Mouse (Mus musculus) yolk sac, embryonic 10.5 days (tissue): ENCODE results near the gene Abhd6.

Source experiments
- DNase-seq: peaks from one replicate; pipeline ENCODE4 v3.0.0-alpha.2; 2017; ENCODE audit warnings: low spot score

The Abhd6 gene

DNA sequence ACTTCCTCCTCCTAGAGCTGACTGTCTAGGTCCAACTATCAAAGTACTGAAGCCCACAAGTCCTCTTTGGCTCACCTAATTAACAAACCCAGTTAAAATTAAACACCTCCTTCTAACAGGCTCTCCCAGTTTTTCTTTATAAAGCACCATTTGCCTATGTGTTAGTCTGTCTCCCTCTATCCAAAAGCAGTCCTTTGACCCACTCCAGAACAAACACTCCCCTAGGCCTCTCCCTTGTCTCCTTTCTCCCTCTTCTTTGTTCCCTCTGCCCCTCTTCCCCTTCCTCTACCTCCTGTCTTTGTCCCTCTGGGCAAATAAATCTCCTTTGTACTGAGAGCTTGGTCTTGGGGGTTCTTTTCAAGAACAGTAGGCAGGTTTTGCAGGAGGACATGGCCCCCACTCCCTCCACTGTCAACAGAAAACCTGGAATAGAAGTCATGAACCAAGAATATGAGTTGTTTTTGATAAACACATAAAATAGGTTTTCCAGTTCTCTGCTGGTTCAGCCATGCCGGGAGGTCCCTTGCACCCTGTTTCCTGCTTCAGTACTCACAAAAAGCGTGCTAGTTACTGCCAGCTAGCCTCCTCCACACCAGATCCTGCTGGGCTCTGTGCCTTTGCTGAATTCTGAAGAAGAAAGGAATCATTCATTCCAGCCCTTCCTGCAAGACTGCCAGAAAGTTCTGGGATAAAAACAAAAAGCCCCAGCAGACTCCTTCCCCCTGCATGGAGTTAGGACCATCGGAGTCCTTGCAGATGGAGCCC lies 60.0 kb downstream of the Abhd6 start:
- DNase-seq: no peak

DNA sequence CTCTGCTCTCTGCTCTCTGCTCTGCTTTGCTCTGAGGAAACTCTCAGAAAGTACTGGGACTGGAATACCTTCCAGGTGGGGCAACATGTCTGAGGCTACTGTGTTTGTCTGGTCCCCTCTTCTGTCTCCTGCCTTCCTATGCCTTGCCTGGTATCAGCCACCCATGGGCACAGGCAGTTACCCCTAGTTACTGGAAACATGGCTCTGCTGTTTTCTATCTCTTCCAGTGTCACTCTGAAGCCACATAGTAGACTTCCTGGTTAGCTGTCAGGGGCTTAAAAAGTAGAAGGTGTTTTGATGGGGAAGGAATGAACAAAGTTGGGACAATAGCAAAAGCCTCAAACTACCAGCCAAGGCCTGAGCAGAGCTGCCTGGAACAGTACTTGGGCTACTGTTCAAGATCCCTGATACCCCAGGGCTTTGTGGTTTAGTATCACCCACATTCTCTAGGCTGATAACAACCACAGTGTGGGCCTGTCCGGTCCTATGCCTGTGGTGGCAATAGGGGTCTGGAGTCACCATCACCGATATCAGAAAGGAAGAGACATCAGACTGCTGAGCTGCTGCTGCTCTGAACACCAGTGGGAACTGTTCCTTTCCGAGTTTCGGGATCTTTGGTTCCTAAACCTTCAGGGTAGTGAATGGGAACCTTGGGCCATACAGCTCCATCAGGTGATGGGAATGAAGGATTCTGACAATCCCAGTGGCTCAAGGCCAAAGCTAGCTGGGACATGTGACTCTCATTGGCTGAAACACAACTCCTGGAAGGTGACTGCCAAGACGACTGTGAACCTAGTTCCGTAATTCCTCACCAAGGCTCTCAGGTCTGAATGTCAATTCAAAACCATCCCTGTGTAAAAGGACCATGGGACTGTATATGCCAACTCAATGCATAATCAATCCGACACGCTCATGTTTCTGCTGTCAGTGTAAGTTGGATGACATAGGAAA lies 61.4 kb downstream of the Abhd6 start:
- DNase-seq: no peak

DNA sequence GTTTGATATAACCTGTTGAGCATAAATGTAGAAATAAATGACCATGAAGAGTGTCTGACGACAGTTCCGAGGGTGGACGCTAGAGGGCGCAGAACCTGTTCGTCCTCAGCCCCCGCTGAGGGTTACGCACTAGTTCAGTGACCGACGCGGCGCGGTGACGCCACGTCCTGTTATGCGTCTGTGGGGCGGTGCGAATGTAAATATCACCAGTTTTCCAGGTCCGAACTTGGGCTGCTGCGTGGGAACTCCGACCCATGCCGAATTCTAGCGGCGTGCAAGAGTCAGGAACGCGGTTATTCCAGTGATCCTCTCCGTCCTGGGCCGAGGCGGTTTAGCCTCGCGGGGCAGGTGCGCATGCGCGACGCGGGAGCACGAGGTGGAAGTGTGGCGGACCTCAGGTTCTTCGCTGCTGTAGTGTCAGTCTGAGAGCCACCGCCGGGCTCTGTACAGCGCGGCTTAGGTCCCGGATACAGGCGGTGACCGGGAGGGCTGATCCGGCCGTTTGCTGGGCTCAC lies 77.5 kb downstream of the Abhd6 start, which contains the start of gene Rpp14:
Rpp14 (plus strand) TSS at position 203 of the 515 bp plus-strand sequence.
- peak; percentile 92 for DNase-seq

DNA sequence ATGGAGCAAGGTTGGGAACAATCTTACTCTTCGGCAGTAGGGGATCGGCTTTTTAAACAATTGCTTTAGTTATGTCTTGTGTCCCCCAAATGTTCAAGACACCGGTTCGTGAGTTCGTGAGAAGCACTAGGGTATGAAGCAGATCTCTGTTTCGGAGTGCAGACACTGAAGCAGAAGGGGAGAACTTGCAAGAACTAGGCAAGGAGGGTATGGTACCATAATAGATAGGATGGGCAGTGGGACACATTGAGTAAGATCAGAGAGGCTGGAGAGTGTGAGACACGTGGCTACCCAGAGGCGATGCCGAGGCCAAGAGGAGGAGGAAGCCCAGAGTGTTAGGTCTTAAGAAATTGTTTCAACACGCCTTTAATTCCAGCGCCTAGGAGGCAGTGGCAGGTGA lies 78.0 kb downstream of the Abhd6 start:
- DNase-seq: no peak

DNA sequence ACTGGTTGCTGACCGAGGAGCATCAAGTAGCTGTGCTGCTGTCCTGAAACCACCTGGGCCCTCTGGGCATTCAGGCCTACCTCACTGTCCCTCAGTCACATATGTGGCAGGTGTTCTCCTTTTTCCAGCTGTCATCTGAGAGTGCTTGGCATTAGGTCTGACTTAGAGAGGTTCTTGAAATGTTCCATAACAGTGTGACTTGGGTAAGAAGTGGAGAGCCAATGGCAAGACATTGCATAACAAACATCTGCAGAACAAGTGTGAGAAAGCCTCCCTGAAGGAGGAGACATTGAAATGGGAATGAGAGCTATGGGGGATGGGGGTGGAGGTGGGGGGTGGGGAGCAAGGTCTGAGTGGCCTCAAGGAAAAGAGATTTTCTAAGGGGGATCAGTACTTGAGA lies 80.2 kb downstream of the Abhd6 start:
- no peak for DNase-seq

DNA sequence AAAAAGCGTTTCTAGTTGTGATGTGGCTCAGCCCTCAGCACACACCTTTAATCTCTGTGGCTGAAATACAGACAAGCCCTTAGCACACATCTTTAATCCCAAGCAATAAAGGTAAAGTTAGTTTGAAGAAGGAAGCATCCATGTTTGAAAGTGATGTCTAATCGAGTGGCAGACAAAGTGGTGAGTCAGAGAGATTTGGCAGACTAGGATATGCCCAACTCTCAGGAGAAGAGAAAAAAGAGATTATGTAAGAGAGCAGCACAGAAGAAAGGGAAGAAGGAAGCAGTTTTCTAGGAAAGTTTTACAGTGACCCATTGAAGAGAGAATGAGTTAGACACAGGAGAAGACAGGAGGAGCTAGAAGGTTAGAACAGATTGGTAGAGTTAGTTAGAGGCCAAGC lies 86.3 kb downstream of the Abhd6 start:
- no peak for DNase-seq

DNA sequence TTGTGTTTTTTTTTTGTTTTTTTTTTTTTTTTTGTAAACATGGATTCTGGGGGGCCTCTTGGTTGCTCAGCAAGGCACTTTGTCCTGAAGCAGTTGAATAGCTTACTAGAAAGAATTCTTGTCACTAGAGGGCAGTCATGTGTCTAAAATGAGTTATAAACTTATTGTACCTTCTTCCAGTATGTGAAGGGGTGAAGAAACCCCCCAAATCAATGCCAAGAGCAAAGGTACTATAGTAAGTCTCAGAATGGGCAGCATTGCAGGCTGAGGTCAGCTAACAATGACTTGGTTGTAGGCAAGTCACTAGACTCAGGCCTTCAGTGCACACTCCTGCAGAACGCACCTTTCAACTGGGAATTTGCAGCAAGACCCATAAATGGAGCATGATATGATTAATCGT lies 89.9 kb downstream of the Abhd6 start:
- no peak for DNase-seq

DNA sequence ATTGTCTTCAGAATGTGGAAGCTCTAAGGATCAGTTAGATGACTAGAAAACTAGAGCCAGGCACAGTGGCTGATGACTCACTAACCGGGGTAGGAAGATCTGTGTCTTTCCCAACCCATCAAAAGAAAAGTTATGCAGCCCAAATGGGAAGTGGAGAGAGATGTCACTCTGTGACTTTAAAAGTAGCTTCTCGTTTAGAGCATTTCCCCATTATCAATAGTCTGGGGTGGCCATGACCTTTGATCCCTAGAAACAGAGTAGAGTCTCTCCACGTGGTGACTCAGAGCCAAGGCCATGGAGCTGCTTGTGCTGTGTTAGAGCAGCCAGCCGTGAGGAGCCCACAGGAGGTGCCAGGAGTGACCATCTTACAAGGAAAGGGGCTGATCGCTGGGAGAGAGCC lies 90.7 kb downstream of the Abhd6 start:
- DNase-seq: peak; percentile 42

DNA sequence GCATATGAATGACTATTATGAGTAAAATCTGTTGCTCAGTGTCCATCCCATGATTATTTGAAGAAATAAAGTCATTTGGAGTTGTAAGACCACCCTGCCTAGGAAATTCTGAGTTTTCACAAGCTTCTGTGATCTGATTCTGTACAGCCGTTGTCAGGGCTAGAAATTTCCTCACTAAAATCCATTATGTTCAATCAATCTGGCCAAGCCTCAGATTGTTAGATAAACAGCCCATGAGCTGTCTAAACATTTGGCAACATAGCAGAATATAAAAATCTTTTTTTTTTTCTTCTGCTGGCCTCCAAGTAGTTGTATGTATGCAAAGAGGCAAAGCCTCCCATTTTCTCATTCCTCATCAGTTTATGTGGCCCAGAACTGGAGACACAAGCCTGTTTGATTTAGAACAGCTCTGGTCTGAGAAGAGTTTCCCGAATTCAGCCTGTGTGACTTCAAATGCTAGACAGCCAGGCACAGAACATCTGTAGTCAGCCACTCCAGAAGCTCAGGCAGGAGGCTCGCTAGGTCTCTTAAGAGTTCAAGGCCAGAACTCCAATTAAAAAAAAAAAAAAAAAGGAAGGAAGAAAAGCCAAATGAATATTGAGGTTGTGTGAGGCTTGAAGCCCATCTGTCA lies 92.3 kb downstream of the Abhd6 start:
- no peak for DNase-seq

DNA sequence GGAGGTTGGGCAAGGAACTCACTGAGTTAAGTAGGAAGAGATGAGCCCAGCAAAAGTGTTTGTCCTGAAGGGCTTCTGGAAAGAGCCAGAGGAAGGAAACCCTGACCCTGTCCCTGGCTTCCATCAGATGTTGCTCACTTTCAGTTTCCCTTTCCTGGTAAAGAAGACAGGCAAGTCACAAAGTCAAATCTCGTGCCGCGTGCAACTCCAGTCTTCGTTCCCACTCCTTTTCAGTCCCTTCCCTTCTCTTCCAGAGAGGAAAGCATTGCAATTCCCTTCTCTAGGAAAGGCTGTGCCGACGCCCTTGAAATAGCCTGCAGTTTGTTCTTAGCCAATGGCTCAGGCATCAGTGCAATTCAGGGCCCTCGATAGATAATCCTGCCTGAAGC lies 92.9 kb downstream of the Abhd6 start:
- DNase-seq: no peak

DNA sequence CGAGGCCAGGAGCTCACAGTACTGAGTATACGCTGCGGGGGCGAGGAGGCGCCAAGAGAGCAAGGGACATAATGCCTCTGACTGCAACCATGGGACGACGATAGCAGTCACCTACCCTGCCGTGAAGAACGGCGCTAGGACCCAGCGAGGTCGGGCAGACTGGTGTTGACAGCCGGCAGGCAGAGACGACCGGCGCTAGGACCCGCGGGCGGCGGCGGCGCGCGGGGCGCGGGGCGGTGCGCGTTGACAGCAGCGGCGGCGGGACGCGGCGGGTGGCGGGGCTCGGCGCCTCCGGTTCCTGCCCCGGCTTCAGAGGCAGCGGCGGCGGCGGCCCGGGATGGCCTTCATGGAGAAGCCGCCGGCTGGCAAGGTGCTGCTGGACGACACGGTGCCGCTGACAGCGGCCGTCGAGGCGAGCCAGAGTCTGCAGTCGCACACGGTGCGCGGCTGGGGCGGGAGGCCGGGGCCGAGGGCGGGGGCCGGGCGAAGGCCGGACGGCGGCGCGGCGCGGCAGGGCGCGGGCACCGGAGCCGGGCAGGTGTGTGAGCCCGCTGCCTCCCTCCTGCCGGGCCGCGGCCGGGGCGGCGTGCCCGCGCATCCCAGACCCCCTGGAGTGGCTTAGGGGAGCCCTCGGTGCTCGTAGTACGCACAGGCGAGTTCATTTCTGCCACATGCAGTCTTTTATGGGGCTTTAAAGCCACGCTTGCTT lies 95.4 kb downstream of the Abhd6 start, which contains the start of gene Pxk:
Pxk (plus strand) TSS at position 234 of the 709 bp plus-strand sequence.
- DNase-seq: peak; percentile 92

DNA sequence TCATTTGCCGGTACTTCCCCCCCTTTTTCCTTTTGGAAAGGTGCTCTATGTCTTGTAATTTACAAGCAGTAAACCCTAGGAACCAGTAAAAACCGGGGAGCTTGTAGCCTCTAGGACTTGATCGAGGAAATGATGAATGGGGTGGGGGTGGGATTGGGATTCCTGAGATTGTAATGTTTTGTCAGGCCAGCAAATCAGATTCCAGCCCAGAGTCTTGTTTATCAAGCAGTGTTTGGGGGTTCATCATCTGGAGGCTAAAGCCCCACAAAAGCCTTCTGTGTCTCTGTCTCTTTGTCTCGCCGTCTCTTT lies 95.9 kb downstream of the Abhd6 start:
- no peak for DNase-seq

DNA sequence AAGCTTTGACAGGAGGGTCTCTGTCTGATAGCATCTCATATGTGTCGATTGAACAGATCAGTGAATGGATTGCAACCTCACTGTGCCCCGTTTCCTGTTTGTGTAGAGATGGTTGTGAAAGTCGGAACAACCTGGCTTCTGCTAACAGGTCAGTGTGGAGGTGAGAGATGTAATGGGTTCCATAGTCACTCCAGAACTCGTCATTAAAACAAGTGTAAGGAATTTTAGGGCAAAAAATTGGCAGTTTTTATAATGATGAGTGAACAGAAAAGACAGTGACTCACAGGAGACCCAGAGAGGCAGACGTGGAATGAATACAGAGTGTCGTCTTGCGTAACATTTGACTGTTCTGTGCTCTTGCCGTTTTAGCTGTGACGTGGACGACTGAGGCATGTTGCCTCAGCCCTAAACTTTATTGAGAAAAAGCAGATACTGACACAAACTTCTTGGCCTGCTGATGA lies 96.9 kb downstream of the Abhd6 start:
- DNase-seq: no peak

DNA sequence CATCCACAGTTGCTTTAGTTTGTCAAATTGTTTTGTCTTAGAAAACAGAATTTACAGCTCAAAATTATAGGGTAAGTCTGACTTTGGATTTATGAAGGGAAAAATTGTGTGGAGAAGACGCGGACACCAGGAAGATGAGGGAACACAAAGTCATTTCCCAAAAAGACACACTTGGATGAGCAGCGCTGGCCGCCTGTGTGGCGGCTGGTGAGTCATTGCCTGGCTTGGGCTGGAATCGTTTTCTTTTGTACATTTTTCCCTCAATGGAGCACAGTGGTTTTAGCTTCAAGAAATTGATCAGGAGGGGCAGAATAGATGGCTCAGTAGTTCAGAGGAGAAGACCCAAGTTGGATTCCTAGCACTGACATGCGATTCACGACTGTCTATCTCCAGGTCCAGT lies 99.2 kb downstream of the Abhd6 start:
- DNase-seq: no peak

DNA sequence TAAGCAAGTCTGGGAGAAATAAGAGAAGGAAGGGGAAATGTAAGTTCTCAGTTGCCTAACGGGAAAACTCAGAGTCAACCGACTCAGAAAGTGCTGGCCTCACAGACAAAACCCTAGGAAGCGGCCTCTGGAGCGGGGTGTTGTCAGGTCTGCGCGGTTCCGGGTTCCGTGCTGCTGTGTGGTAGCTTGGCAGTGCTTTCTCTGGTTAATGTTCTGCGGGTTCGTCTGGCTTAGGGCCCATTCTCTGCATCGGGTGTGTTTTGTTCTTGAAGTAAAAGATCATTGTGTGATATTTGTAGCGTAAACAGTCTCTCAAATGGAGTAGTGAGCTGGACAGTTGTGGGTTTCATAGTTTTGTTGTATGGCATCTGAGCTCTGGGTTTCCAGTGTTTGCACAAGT lies 100.0 kb downstream of the Abhd6 start:
- no peak for DNase-seq
